Mouse (Mus musculus) testis, adult 2 months (tissue): ENCODE measurements around the gene Rmnd5a. TPM values are rescaled to one million over a fixed set of nuclear protein-coding genes. Genes with fewer than 3 reads are reported as not detected.

Experiments used
- H3K27ac ChIP-seq: fragments of 200-500 bp; 2 replicates; pipeline ENCODE4 v1.5.1; 2012; ENCODE audit warnings: low read depth, low read length; ENCODE audit not compliant: control insufficient read depth, insufficient read depth
- H3K27me3 ChIP-seq: fragments of 200-500 bp; 2 replicates; pipeline ENCODE4 v1.6.1; 2012; ENCODE audit warnings: mild to moderate bottlenecking, low read length, moderate library complexity; ENCODE audit not compliant: control insufficient read depth, insufficient read depth
- H3K36me3 ChIP-seq: fragments of 200-500 bp; 2 replicates; pipeline ENCODE4 v1.6.1; 2012; ENCODE audit warnings: mild to moderate bottlenecking, low read length; ENCODE audit not compliant: control insufficient read depth, insufficient read depth
- H3K4me1 ChIP-seq: fragments of 200-500 bp; 2 replicates; pipeline ENCODE4 v1.6.1; 2012; ENCODE audit warnings: low read length; ENCODE audit not compliant: control insufficient read depth, insufficient read depth
- H3K4me3 ChIP-seq: fragments of 200-500 bp; 2 replicates; pipeline ENCODE4 v1.5.1; 2012; ENCODE audit warnings: low read depth, mild to moderate bottlenecking, low read length, moderate library complexity, mixed read lengths; ENCODE audit not compliant: control insufficient read depth
- CTCF ChIP-seq: fragments of 200-500 bp; IDR thresholded peaks from 2 replicates; pipeline ENCODE4 v1.5.1; 2012; ENCODE audit warnings: low read depth, mild to moderate bottlenecking, inconsistent platforms, low read length, moderate library complexity; ENCODE audit not compliant: control insufficient read depth, insufficient read depth, insufficient replicate concordance
- POLR2A ChIP-seq: fragments of 200-500 bp; IDR thresholded peaks from 2 replicates; pipeline ENCODE4 v1.6.1; 2012; ENCODE audit warnings: low read depth, mild to moderate bottlenecking, inconsistent platforms, low read length, moderate library complexity; ENCODE audit not compliant: control insufficient read depth
- polyA plus RNA-seq: library from polyadenylated mRNA; depleted of rRNA; stranded (reverse); fragments of >200 nt; gene quantifications from 2 replicates; pipeline ENCODE4 v1.2.3, GENCODE M21; 2012

Gene Rmnd5a
- polyA plus RNA-seq, 1 experiment: 11.0 TPM

- H3K27me3 ChIP-seq: no peaks in the 10 kb centered on the region
- H3K4me3 ChIP-seq: no peak overlapping the region
- TF ChIP-seq POLR2A (no peak), CTCF (no peak)
- no peak overlapping the region for H3K27ac ChIP-seq
- H3K4me1 ChIP-seq: no peaks in the 10 kb centered on the region
- H3K36me3 ChIP-seq: no peaks in the 10 kb centered on the region
These were observed 36.3 kb upstream of the Rmnd5a start for GRCm38 (mm10) chr6:71476783-71477182.

DNA sequence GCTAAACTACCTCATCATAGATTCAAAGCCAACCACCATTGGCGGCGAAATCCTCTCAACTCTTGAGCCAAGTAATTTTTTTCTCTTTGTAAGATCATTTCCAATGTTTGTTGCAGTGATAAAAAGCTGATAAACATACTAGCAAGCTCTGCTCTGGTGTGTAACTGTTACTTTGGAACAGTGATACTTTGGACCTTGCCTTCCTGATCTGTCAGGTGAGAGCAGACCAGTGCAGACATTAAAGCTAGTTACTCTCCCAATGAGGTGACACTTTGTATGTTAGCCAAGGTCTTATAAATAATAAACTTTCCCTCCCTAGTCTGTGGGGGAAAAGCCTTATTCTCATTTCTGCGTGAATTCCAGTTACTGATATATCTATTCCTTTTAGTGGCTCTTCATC lies 35.2 kb upstream of the Rmnd5a start:
- Histone ChIP-seq H3K27me3 (no peaks in the 10 kb centered on the region), H3K36me3 (no peaks in the 10 kb centered on the region), H3K4me3 (no peak overlapping the region), H3K4me1 (no peaks in the 10 kb centered on the region), H3K27ac (no peak overlapping the region)
- TF ChIP-seq POLR2A (no peak), CTCF (no peak)

DNA sequence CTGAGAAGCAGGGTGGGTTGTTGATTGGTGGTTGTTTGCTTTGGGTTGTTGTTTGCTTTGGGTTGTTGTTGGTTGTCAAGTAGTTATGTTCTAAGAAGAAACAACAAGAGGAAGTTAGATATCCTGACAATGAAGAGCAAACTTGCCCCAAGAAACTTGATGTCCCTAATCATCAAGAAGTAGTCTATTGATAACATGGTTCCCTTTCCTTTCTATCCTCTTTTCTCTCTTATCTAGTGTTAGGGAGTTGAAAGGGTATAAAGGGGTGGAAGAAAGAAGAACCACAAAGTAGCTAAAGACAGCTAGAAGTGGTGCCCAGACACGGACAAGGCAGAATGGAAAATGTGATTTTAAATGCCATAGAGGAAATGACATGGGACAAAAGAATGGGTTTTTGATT lies 32.3 kb upstream of the Rmnd5a start:
- H3K36me3 ChIP-seq: no peaks in the 10 kb centered on the region
- no peaks in the 10 kb centered on the region for H3K27me3 ChIP-seq
- H3K27ac ChIP-seq: no peak overlapping the region
- no peak for TF ChIP-seq CTCF
- TF ChIP-seq POLR2A: no peak
- H3K4me3 ChIP-seq: no peak overlapping the region
- no peaks in the 10 kb centered on the region for H3K4me1 ChIP-seq

GRCm38 (mm10) chr6:71471830-71472520 lies 31.5 kb upstream of the Rmnd5a start:
- no peaks in the 10 kb centered on the region for H3K36me3 ChIP-seq
- H3K27me3 ChIP-seq: no peaks in the 10 kb centered on the region
- TF ChIP-seq POLR2A (no peak), CTCF (no peak)
- H3K4me3 ChIP-seq: no peak overlapping the region
- no peak overlapping the region for H3K27ac ChIP-seq
- no peaks in the 10 kb centered on the region for H3K4me1 ChIP-seq

DNA sequence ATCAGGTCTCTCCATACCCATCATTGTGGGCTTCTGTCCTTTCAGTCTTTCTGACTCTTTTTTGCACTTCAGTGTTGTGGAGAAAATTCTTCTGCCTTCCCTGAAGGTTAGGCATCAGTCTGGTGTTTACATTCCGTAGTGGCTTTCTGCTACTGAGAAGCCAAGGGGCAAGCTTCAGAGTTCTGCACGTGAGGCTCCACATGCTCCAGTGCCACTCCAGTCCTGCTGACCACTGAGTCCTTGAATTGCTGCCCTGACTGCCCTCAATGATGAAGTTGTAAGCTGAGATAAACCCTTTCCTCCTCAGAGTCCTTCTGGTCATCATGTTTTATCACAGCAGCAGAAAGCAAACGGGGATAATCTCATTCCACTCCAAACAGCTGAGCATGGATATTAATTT lies 28.9 kb upstream of the Rmnd5a start:
- Histone ChIP-seq H3K4me3 (no peak overlapping the region), H3K27me3 (no peaks in the 10 kb centered on the region), H3K27ac (no peak overlapping the region), H3K36me3 (no peaks in the 10 kb centered on the region), H3K4me1 (no peaks in the 10 kb centered on the region)
- TF ChIP-seq CTCF (no peak), POLR2A (no peak)

DNA sequence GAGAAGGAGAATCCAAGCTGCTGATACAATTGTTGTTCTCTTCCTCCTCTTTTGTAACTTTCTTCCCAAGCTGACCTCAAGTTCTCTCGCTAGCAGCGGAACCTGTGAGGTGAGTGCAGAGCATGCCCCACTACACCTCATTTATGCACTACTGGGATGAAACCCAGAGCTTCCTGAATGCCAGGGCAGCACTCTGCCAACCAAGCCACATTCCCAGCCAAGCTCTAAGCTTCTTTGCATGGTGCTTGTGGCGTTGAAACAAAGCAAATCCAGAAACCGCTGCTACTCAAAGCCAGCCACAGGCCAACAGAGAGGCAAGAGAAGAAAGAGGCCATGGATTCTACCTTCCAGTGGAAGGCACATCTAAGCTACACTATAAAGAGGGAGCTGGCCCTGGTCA lies 27.3 kb upstream of the Rmnd5a start:
- Histone ChIP-seq H3K36me3 (no peaks in the 10 kb centered on the region), H3K27ac (no peak overlapping the region), H3K4me1 (no peaks in the 10 kb centered on the region), H3K27me3 (no peaks in the 10 kb centered on the region), H3K4me3 (no peak overlapping the region)
- TF ChIP-seq POLR2A (no peak), CTCF (no peak)

- H3K27ac ChIP-seq: no peak overlapping the region
- H3K27me3 ChIP-seq: no peaks in the 10 kb centered on the region
- no peaks in the 10 kb centered on the region for H3K36me3 ChIP-seq
- no peak for TF ChIP-seq CTCF
- TF ChIP-seq POLR2A: no peak
- H3K4me3 ChIP-seq: no peak overlapping the region
- H3K4me1 ChIP-seq: no peaks in the 10 kb centered on the region
These were observed 24.7 kb upstream of the Rmnd5a start for GRCm38 (mm10) chr6:71465146-71465545.
